Mouse (Mus musculus) thymus, postnatal 36 days (tissue): ENCODE measurements around the gene Rpl36al.
"Not testable (repeated sequence)": the region's sequence is repeated elsewhere in the genome, so short reads cannot be mapped to it uniquely, and the experiment has no call there.

ENCODE experiments used
- DNase-seq, 2 experiments: peaks; one replicate each; pipeline ENCODE4 v3.0.0; 2022; ENCODE audit warnings: mixed read lengths in 2 of 2

Gene Rpl36al

DNA sequence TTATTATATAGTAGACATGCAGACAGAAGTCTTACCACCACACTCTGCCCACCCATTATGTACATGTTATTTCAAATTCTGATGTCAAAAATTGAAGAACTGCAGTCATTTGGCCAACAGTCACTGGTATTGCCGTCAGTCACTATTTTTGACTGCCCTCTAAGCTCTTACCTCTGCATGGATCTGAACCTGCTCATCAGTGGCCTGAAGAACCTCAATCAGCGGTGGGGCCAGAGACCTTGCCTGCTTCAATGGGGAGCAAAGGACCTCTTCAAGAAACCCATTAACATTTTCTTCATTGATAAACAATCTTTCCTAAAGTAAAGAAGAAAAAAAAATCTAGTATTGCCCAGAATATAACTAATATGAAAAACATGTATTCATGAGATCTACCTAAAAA, 8.8 kb upstream of the Rpl36al start:
- DNase-seq, result no peak

DNA sequence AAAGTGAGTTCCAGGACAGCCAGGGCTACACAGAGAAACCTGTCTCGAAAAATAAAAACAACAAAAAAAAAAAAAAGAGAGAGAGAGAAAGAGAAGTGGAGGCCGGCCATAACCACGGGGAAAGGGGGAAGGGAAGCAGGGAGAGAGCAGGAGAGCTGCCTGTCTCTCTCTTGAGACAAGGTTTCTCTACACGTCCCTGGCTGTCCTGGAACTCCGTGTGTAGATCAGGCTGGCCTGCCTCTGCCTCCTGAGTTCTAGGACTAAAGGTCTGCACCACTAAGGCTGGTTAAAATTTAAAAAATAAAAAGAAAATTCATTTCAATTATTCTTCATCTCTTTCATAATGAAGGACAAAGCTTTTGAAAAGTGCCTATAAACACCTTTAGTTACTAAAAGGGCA, 7.5 kb upstream of the Rpl36al start:
- DNase-seq, result no peak

DNA sequence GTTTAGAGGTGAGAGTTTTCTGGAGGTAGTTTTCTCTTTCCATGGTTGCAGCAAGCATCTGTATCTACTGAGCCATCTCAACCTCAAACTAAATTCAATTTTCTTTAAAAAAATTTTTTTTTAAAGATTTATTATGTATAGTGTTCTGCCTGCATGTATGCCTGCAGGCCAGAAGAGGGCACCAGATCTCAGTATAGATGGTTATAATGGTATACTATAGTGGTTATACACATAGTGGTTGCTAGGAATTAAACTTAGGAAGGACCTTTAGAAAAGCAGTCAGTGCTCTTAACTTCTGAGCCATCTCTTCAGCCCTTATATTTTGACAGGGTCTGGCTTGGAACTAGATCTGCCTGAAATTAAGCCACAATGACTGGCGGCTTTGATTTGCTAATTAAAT, 6.6 kb upstream of the Rpl36al start:
- DNase-seq, result no peak

DNA sequence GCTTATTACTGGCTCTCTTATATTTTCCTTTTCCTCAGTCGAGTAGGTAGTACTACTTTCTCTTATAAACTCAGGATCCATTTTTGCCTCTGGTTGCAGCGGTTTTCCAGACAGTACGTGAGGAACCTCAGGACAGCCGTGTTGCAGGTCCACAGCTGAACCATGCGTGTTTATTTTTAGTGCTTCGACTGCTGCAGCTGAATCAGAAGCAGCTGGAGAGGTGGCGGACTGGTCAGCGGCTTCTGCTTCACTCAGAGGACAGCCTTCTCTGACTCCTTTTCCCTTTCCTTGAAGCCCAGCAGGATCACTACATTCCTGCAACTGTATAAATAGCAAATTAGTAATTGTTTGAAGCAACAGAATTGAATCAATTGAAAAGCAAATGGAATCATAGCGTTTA, 6.2 kb upstream of the Rpl36al start:
- no peak for DNase-seq

DNA sequence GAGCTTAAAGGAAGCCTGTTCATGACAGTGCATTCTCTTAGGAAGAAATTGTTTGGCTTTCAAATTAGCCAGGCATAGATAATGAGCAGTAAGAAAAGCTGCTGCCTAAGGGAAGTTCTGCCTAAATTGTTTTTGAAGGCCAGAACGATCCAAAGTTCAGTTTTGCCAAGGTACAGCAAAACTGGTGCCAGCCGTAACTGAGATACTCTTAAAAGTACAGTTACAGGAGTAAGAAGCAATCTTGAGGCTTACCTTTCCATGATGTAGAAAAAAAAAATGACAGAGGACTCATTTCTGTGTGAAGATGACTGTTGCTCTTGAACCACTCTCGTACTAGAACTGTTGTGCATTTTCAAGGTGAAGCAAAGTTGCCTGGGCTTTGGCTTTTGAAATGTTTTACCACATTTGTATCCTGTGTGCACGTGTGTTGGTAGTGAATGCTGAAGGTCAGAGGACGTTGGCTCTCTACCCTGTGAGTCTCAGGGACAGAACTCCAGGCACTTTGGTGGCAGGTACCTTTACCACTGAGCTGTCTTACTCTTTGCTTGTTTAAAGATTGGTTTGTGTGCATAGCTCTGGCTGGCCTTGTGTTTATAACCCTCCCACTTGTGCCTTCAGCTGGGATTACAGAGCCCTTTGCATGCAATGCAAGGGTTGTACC, 3.1 kb upstream of the Rpl36al start:
- no peak for DNase-seq

DNA sequence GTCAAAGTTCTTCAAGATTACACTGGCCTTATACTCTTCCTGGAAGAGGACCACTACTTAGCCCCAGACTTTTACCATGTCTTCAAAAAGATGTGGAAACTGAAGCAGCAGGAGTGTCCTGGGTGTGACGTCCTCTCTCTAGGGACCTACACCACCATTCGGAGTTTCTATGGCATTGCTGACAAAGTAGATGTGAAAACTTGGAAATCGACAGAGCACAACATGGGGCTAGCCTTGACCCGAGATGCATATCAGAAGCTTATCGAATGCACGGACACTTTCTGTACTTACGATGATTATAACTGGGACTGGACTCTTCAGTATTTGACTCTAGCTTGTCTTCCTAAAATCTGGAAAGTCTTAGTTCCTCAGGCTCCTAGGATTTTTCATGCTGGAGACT, 1.5 kb upstream of the Rpl36al start:
- DNase-seq, result no peak

DNA sequence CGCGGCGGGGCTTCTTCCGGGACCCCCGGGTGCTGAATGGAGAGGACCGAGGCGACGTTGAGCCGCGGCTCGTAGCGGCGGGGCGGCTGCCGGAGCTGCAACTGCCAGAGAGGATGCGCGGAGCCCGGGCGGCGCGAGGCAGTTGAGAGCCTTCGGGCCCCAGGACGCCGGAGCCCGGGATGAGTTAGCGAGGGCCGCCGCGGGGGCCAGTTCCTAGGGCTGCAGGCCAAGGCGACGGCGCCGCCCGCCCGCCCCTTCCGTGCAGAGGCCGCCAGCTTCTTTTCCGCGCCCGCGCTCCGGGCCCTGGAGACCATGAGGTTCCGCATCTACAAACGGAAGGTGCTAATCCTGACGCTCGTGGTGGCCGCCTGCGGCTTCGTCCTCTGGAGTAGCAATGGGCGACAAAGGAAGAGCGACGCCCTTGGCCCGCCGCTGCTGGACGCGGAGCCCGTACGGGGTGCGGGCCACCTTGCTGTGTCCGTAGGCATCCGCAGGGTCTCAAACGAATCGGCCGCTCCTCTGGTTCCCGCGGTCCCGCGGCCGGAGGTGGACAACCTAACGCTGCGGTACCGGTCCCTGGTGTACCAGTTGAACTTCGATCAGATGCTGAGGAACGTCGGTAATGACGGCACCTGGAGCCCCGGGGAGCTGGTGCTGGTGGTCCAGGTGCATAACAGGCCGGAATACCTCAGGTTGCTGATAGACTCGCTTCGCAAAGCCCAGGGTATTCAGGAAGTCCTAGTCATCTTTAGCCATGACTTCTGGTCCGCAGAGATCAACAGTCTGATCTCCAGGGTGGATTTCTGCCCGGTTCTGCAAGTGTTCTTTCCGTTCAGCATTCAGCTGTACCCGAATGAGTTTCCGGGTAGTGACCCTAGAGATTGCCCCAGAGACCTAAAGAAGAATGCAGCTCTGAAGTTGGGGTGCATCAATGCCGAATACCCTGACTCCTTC, 736 bp upstream of the Rpl36al start:
- DNase-seq, result no peak

DNA sequence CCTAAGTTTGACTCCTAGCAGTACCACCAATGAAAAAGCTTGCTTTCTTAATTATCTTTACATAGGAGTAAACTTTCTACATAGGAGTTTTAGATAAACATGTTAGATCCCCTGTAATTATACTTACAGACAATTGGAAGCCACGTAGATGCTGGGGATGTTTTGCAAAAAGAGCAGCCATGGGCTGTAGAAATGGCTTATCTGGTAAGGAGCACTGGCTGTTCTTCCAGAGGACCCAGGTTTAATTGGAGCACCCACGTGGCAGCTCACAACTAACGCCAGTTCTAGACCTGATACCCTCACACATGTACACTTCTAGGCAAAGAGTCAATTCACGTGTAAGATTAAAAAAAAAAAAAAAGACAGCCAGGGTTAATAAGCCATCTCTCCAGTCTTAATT, 2.1 kb downstream of the Rpl36al start:
- DNase-seq, result no peak

DNA sequence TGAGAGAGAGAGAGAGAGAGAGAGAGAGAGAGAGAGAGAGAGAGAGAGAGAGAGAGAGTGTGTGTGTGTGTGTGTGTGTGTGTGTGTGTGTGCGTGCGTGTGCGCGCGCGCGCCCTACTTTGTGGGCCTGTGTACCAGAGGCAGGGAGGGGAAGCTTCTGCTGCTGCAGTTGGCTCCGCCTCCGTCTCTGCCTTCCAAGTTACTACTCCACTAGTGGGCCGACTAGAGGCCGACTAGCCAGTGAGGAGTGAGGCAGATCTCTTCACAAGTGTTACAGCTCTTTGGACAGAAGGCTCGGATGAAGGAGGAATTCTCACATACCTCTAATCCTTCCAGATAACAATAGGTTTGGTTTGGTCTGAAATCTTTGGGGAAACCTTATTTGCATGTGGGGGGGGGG, 4.5 kb downstream of the Rpl36al start:
- no peak for DNase-seq

DNA sequence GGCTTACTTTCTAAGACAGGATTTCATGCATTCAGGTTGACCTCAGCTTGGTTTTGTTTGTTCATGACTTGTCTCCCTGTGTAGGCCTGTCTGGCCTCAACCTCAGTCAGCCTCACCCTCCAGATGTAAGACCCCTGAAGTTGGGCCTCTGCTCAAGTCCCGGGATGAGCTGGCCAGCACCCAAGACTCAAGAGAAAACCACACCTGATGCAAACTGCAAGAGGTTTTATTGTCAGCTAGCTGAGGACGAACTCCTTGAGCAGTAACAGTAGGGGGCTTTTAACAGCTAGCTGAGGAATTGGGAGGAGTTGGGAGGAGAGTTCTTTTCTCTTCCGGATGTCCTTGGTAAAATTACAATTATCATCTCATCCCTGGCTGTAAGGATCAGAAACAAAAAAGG, 6.4 kb downstream of the Rpl36al start:
- DNase-seq, result no peak

DNA sequence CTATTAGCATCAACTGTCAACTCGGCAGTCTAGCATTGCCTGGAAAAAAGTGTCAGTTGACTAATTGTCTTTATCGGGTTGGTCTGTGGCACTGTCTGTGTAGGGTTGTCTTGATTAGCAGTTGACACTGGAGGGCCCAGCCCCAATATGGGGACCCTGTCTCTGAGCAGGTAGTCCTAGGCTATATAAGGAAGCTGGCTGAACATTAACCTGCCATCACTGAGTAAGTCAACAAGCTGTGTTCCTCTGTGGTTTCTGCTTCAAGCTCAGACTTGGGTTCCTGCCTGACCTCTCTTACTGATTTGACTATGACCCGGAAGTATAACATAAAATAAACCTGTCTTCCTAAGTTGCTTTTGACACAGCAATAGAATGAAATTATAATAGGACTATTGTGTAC, 7.9 kb downstream of the Rpl36al start:
- no peak for DNase-seq

DNA sequence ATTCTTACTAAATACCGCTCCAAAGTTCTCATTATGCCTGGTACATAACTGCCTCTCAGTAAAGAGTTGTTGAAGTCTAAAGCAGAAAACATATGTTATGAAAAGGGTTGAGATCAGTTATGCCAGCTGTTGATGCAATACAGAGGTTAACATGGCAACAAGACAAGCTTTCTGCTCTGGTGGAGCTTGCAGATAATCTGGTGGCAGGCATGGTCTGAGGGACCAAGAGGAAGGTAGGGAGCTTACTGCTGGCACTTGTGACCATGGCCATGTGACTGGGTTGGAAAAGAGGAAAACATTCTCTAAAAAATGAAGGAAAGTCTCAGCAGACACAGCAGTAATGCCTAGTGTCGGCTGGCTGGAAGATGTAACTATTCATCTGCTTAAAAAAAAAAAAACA, 12.6 kb downstream of the Rpl36al start:
- DNase-seq, result no peak

DNA sequence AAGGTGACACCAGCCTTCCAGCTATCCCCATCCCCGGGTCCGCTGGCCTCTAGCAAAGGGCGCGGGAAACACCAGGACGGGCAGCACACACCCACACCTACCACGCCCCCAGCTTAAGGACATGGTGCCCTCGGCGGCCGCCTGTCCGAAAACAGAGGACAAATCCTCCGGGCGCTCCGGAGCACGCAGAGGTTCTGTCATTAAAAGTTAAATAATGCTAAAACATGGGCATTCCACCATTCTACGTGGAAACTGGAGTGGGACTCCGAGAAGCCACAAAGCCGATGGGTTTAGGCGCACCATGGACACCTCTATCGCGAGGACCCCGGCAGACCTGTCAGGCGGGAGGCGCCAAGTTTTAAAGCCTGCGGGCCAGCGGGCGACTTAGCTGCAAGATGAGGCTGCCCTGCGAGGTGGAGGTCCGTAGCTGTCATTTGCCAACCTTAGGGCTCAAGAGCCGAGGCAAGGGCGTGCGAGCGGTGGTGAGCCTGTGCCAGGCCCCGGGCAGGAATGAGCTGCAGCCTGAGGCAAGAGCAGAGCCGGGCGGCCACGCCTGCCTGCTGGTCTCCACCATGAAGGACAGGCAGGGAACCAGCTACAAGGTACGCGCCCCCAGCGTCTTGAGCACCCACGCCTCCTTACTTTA, 15.3 kb downstream of the Rpl36al start, which contains the start of gene Lrr1:
Gene Lrr1, plus strand, starts transcription at position 354 of the 646 bp plus-strand sequence.
- peak; percentile 83 to 88 for DNase-seq

DNA sequence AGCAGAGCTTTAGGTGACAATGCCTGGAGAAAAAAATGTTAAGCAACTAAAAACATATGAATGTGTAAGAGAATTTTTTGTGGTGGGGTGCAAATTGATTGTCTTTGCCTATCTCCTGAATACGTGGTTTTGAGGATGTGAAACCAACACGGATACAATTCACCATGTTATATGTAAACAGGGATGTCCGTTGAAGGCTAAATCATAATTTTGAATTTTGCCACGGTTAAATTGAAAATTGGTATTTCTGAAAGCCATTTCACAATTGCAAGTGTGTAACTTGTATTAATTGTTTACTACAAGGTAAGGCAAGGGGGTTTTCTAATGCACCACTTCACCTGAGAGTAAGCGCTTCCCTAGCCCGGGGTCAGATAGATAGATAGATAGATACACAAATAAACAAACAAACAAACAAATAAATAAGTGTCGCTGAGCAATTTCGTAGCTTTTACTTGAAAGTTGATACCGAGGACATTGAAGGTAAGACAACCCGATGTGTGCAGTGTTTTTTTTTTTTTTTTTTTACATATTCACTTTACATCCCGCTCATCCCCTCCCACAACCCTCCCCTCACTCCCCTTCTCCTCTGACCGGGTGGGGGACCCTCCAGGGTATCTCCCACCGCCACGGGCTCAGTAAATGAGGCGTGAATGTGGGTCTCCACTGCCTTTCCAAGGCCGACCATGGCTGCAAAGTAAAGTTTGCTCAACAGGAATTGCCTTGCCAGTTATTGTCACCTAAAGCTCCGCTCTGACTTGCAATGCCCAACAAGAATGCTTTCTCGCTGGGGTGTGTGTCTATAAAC, 16.0 kb downstream of the Rpl36al start:
- DNase-seq, result no peak

DNA sequence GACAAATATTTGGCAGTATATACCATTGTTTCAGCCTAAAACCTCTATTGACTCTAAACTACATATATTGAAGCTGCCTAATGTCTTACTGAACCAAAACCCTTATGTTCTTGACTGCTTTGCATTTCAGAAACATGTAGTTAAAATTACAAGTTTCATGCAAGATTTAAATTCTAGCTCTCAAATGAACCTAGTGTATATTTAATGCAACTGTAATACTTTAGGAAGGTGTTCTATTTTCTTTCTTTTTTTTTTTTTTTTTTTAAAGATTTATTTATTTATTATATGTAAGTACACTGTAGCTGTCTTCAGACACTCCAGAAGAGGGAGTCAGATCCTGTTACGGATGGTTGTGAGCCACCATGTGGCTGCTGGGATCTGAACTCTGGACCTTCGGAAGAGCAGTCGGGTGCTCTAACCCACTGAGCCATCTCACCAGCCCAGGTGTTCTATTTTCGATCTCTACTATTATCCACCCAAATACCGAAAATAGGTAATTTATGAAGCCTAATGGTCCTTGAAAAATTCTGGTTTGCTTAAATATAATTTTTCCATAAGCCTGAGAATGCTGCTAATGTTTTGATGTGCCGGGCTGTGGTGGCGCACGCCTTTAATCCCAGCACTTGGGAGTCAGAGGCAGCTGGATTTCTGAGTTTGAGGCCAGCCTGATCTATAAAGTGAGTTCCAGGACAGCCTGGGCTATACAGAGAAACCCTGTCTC, 16.9 kb downstream of the Rpl36al start:
- DNase-seq, result not testable (repeated sequence)

DNA sequence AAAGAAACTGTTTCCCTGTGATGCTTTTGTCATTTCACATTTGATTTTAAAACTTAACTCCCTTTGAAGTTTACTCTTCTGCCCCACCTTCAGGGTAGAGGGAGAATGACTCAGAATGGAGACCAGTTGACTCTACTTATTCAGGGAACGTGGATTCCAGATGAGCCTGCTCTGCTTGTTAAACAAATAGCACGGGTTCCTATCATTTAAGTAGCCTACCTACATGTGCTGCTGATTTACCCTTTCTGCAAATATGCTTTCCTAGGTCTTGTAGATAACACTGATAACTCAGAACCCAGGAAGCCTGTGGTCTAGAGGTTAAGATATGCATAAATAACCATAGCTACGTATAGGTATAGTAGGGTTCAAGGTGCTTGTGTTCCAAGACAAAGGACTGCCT, 19.0 kb downstream of the Rpl36al start:
- no peak for DNase-seq

DNA sequence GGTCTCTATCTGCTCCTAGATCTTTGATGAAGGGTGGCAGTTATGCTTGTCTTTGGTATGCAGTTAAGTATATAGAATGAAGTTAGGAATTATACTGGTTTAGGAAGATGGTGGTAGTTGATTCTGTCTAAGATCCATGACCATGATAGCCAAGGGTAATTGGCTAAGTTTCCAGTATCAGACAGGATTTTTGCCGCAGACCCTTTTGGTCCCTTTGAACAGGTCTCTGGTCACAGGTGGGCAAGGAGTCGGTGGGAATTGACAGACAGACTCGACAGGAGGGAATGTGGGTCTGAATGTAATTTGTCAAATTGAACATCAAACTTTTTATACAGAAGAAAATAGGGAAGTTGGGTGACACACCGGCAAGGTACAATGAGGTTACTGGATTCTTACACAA, 20.3 kb downstream of the Rpl36al start:
- DNase-seq, result not testable (repeated sequence)

DNA sequence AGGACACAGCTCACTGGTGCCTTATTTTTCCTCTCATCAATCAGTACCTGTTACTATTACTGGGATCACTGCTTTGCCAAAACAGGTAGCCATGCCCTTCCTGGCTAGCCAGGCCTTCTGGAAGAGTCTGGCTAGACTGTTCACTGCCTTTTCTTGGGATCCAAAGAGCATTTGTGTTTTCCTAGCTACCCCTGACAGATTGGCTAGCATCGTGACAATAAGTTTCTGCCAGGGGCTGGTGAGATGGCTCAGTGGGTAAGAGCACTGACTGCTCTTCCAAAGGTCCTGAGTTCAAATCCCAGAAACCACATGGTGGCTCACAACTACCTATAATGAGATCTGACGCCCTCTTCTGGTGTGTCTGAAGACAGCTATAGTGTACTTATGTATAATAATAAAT, 23.2 kb downstream of the Rpl36al start:
- not testable (repeated sequence) for DNase-seq

DNA sequence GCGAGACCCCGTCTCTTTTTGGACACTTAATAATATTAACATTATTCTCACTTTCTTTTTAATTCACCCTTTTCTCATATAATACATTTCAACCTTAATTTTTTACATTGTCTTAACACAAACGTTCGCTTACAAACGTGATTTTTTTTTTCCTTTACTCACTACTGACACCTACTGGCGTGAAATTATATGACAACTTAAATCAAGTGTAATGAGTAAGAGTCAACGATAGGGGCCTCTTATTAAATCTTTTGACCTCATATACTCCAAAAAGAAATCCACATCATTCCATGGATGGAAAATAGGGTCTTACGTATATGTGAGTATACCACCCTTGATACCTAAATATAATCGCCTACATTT, 24.3 kb downstream of the Rpl36al start:
- peak; percentile 25 to 29 for DNase-seq

DNA sequence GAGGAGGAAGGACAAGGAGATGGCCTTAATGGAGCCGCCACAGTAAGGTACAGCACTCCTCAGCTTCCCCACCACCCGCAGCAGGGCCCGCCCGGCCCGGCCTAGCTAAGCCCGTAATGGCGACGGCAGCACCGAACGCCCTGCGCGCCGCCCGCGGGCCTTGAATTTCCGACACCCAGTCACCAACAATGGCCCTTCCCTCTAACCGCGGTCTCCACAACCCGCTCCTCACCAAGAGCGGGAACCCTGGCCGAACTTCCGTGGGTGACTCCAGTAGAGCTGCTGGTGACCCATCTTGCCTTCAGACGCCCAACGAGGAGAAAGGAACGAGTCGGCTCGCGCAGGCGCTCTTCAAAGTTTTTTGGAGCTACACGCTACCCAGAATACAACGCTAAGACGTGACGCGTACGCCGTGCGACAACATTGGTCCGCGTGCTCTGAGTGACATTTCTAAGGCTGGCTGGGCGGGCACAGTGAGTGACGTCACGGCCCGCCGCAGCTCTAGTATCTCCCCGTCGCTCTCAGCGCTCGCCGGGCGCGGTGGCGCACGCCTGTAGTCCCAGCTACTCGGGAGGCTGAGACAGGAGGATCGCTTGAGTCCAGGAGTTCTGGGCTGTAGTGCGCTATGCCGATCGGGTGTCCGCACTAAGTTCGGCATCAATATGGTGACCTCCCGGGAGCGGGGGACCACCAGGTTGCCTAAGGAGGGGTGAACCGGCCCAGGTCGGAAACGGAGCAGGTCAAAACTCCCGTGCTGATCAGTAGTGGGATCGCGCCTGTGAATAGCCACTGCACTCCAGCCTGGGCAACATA, 24.9 kb downstream of the Rpl36al start, which contains the start of gene Rps29:
Gene Rps29, minus strand, starts transcription at position 422 of the 813 bp plus-strand sequence.
- DNase-seq, result peak; percentile 93 to 97

DNA sequence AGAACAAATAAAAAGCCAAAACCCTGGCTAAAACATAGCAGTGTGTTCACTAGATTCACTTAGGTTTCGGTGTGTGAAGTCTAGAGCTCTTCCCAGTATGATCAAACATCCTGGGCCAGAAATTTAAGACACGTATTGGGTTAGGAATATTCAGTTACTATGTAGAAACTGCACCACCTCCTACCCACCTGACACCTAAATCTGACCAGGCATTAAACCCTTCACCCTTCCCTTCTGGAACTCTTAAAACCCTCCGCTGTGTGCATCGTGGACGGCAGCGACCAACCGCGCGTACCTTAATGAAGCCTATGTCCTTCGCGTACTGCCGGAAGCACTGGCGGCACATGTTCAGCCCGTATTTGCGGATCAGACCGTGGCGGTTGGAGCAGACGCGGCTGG, 25.5 kb downstream of the Rpl36al start:
- DNase-seq, result no peak
